Mouse (Mus musculus): ENCODE data around the gene Tsen34. TPM values are rescaled to one million over a fixed set of nuclear protein-coding genes. Genes with fewer than 3 reads are reported as not detected.
A peak's percentile ranks its signal among the peaks of the same experiment; 100 is the strongest.
"Not testable (repeated sequence)": the region's sequence is repeated elsewhere in the genome, so short reads cannot be mapped to it uniquely, and the experiment has no call there.

The Tsen34 gene
- polyA plus RNA-seq, 1 experiment from 2014 or later = 106 TPM

DNA sequence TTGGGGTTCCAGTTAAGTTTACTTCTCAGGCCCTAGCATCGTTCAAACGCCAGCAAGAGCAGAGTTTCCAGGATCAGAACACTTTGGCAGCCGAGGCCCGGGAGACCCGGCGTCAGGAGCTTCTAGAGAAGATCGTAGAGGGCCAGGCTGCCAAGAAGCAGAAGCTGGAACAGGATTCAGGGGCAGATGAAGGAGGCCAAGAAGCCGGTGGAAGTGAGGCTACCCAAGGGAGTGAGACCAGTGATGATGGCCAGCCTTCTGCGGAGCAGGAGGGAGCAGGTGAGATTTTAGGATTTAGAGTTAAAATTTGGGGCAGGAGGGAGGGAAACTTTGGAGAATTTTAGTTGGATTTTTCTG is 2.3 kb downstream of the Tsen34 start:
- not testable (repeated sequence) for H3K36me3 ChIP-seq (ENCODE audit: control insufficient read depth, insufficient read depth, low read length); ATAC-seq (replicated peaks; ENCODE audit: low FRiP score); DNase-seq (ENCODE audit: low spot score); H3K27me3 ChIP-seq (replicated peaks; ENCODE audit: control insufficient read depth, insufficient read depth, low read length); H3K9me3 ChIP-seq (ENCODE audit: control insufficient read depth, low read length)
- peak overlapping the region; percentile 98 for H3K4me2 ChIP-seq
- peaks cover 12% of the 10 kb centered on the region for H3K4me1 ChIP-seq (replicated peaks; ENCODE audit: control insufficient read depth, insufficient read depth, low read length)
- H3K9ac ChIP-seq (ENCODE audit: low read depth, low read length) = peak overlapping the region; percentile 70
- H3K27ac ChIP-seq (ENCODE audit: low read depth, low read length) = 0 out of 2 replicates have a peak overlapping the region, but pooled peaks have one; percentile 95
- peak overlapping the region; percentile 76 for H3K4me3 ChIP-seq (ENCODE audit: low read depth, low read length)
- 10% methylated on average over 9 of the region's 9 CpGs for WGBS

- Histone ChIP-seq H3K36me3 (ENCODE audit: control insufficient read depth, insufficient read depth, low read length) (peaks cover 3% of the 10 kb centered on the region; the same call in 1 of the 2 replicates), H3K9me3 (ENCODE audit: control insufficient read depth, low read length) (no peaks in the 10 kb centered on the region), H3K9ac (ENCODE audit: low read depth, low read length) (no peak overlapping the region), H3K27me3 (replicated peaks; ENCODE audit: control insufficient read depth, insufficient read depth, low read length) (no peaks in the 10 kb centered on the region), H3K4me3 (ENCODE audit: low read depth, low read length) (no peak overlapping the region), H3K4me2 (no peak overlapping the region), H3K27ac (ENCODE audit: low read depth, low read length) (no peak overlapping the region), H3K4me1 (replicated peaks; ENCODE audit: control insufficient read depth, insufficient read depth, low read length) (0 out of 2 replicates have a peak, but pooled peaks cover 3% of the 10 kb centered on the region)
- ATAC-seq (replicated peaks; ENCODE audit: low FRiP score) (no peak), DNase-seq (ENCODE audit: low spot score) (no peak)
- WGBS = 89% methylated on average over 6 of the region's 6 CpGs
Observed at GRCm38 (mm10) chr7:3698471-3698870, 5.8 kb downstream of the Tsen34 start.

- Histone ChIP-seq H3K9ac (ENCODE audit: low read depth, low read length) (peak overlapping the region; percentile 98), H3K27me3 (replicated peaks; ENCODE audit: control insufficient read depth, insufficient read depth, low read length) (no peaks in the 10 kb centered on the region), H3K9me3 (ENCODE audit: control insufficient read depth, low read length) (no peaks in the 10 kb centered on the region), H3K4me3 (ENCODE audit: low read depth, low read length) (peak overlapping the region; percentile 95), H3K4me2 (peak overlapping the region; percentile 94), H3K36me3 (ENCODE audit: control insufficient read depth, insufficient read depth, low read length) (peaks cover 23% of the 10 kb centered on the region), H3K27ac (ENCODE audit: low read depth, low read length) (peak overlapping the region; percentile 95), H3K4me1 (replicated peaks; ENCODE audit: control insufficient read depth, insufficient read depth, low read length) (peaks cover 7% of the 10 kb centered on the region; the same call in 1 of the 2 replicates)
- DNase-seq (ENCODE audit: low spot score) (no peak), ATAC-seq (replicated peaks; ENCODE audit: low FRiP score) (peak; percentile 47)
- 18% methylated on average over 6 of the region's 6 CpGs for WGBS
Observed at GRCm38 (mm10) chr7:3703148-3703878, 10.7 kb downstream of the Tsen34 start.

- peak within 1 kb of the TSS; percentile 98 for H3K9ac ChIP-seq (ENCODE audit: low read depth, low read length)
- peak; percentile 90 for DNase-seq (ENCODE audit: low spot score)
- peak within 1 kb of the TSS; percentile 94 for H3K4me2 ChIP-seq
- peak within 1 kb of the TSS; percentile 95 for H3K4me3 ChIP-seq (ENCODE audit: low read depth, low read length)
- no peaks in the 10 kb centered on the region for H3K9me3 ChIP-seq (ENCODE audit: control insufficient read depth, low read length)
- ATAC-seq (replicated peaks; ENCODE audit: low FRiP score) = peak; percentile 84
- H3K27ac ChIP-seq (ENCODE audit: low read depth, low read length) = peak within 1 kb of the TSS; percentile 95
- WGBS = 2% methylated on average over 42 of the region's 42 CpGs
- H3K4me1 ChIP-seq (replicated peaks; ENCODE audit: control insufficient read depth, insufficient read depth, low read length) = peaks cover 7% of the 10 kb centered on the region; the same call in 1 of the 2 replicates
- peaks cover 23% of the 10 kb centered on the region for H3K36me3 ChIP-seq (ENCODE audit: control insufficient read depth, insufficient read depth, low read length)
- H3K27me3 ChIP-seq (replicated peaks; ENCODE audit: control insufficient read depth, insufficient read depth, low read length) = no peaks in the 10 kb centered on the region
Observed at GRCm38 (mm10) chr7:3703879-3704441, 11.3 kb downstream of the Tsen34 start, which contains the start of gene Rps9. Gene Rps9 (plus strand): TSS chr7:3703993.

DNA sequence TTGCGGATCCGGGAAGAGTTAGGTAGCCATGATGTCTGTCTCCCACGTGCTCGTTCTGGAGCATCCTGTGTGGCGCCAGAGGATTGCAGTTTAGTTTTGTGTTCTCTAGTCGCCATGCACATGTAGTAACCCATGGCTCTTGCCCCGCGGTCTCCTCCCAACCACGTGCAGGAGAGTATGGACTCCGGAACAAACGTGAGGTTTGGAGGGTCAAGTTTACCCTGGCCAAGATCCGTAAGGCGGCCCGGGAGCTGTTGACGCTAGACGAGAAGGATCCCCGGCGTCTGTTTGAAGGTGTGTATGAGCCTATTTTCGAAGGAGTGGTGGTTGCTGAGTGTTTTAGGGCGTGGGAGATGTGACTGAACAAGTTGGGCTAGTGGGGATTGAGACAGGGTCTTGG is 11.8 kb downstream of the Tsen34 start:
- Histone ChIP-seq H3K4me3 (ENCODE audit: low read depth, low read length) (peak overlapping the region; percentile 95), H3K9me3 (ENCODE audit: control insufficient read depth, low read length) (no peaks in the 10 kb centered on the region), H3K27ac (ENCODE audit: low read depth, low read length) (peak overlapping the region; percentile 95), H3K9ac (ENCODE audit: low read depth, low read length) (peak overlapping the region; percentile 98), H3K4me2 (peak overlapping the region; percentile 94), H3K36me3 (ENCODE audit: control insufficient read depth, insufficient read depth, low read length) (peaks cover 23% of the 10 kb centered on the region), H3K4me1 (replicated peaks; ENCODE audit: control insufficient read depth, insufficient read depth, low read length) (peaks cover 7% of the 10 kb centered on the region; the same call in 1 of the 2 replicates), H3K27me3 (replicated peaks; ENCODE audit: control insufficient read depth, insufficient read depth, low read length) (no peaks in the 10 kb centered on the region)
- DNase-seq (ENCODE audit: low spot score) (no peak), ATAC-seq (replicated peaks; ENCODE audit: low FRiP score) (no peak)
- WGBS = under 1% methylated on average over 20 of the region's 20 CpGs

DNA sequence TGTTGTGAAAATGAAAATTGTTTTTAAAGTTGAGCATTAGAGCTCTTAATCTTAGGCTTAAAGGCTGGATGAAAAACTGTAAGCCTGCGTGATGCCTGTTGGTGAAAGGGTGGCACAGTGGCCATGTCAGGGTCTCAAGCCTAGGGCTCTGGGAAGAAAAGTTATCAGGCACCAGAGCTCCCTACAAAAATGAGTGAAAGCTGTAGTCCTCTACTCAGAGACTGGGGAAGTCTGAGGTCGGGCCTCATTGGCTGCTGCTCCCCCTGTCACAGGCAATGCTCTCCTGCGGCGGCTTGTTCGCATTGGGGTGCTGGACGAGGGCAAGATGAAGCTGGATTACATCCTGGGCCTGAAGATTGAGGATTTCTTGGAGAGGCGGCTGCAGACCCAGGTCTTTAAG is 12.8 kb downstream of the Tsen34 start:
- not testable (repeated sequence) for ATAC-seq (replicated peaks; ENCODE audit: low FRiP score); H3K9me3 ChIP-seq (ENCODE audit: control insufficient read depth, low read length); DNase-seq (ENCODE audit: low spot score); H3K27me3 ChIP-seq (replicated peaks; ENCODE audit: control insufficient read depth, insufficient read depth, low read length); H3K4me1 ChIP-seq (replicated peaks; ENCODE audit: control insufficient read depth, insufficient read depth, low read length)
- Histone ChIP-seq H3K9ac (ENCODE audit: low read depth, low read length) (peak overlapping the region; percentile 98), H3K36me3 (ENCODE audit: control insufficient read depth, insufficient read depth, low read length) (peaks cover 23% of the 10 kb centered on the region), H3K4me3 (ENCODE audit: low read depth, low read length) (peak overlapping the region; percentile 95), H3K27ac (ENCODE audit: low read depth, low read length) (peak overlapping the region; percentile 95), H3K4me2 (peak overlapping the region; percentile 94)
- WGBS = 3% methylated on average over 6 of the region's 7 CpGs

- H3K27me3 ChIP-seq (replicated peaks; ENCODE audit: control insufficient read depth, insufficient read depth, low read length) = no peaks in the 10 kb centered on the region
- no peaks in the 10 kb centered on the region for H3K9me3 ChIP-seq (ENCODE audit: control insufficient read depth, low read length)
- peak overlapping the region; percentile 95 for H3K4me3 ChIP-seq (ENCODE audit: low read depth, low read length)
- DNase-seq (ENCODE audit: low spot score) (no peak), ATAC-seq (replicated peaks; ENCODE audit: low FRiP score) (no peak)
- H3K4me1 ChIP-seq (replicated peaks; ENCODE audit: control insufficient read depth, insufficient read depth, low read length) = peaks cover 7% of the 10 kb centered on the region; the same call in 1 of the 2 replicates
- H3K4me2 ChIP-seq = peak overlapping the region; percentile 94
- peak overlapping the region; percentile 95 for H3K27ac ChIP-seq (ENCODE audit: low read depth, low read length)
- H3K36me3 ChIP-seq (ENCODE audit: control insufficient read depth, insufficient read depth, low read length) = peaks cover 23% of the 10 kb centered on the region
- WGBS = 32% methylated on average over 6 of the region's 6 CpGs
- peak overlapping the region; percentile 98 for H3K9ac ChIP-seq (ENCODE audit: low read depth, low read length)
Observed at GRCm38 (mm10) chr7:3705911-3706310, 13.2 kb downstream of the Tsen34 start.

GRCm38 (mm10) chr7:3706343-3706934 is 13.8 kb downstream of the Tsen34 start:
- Histone ChIP-seq H3K27ac (ENCODE audit: low read depth, low read length) (peak overlapping the region; percentile 95), H3K4me2 (peak overlapping the region; percentile 94), H3K4me1 (replicated peaks; ENCODE audit: control insufficient read depth, insufficient read depth, low read length) (peaks cover 7% of the 10 kb centered on the region; the same call in 1 of the 2 replicates), H3K36me3 (ENCODE audit: control insufficient read depth, insufficient read depth, low read length) (peaks cover 23% of the 10 kb centered on the region), H3K9me3 (ENCODE audit: control insufficient read depth, low read length) (no peaks in the 10 kb centered on the region), H3K27me3 (replicated peaks; ENCODE audit: control insufficient read depth, insufficient read depth, low read length) (no peaks in the 10 kb centered on the region), H3K4me3 (ENCODE audit: low read depth, low read length) (peak overlapping the region; percentile 95), H3K9ac (ENCODE audit: low read depth, low read length) (peak overlapping the region; percentile 98)
- ATAC-seq (replicated peaks; ENCODE audit: low FRiP score) (no peak), DNase-seq (ENCODE audit: low spot score) (no peak)
- 47% methylated on average over 11 of the region's 11 CpGs for WGBS
